Mouse (Mus musculus): ENCODE results near the gene Zfp952. TPM values are rescaled to one million over a fixed set of nuclear protein-coding genes. Genes with fewer than 3 reads are reported as not detected.

The Zfp952 gene
- total RNA-seq, 4 experiments from 2014 or later, result 15.0 to 16.7 (median 15.9) TPM

Other genes starting within 250 kb of the Zfp952 start
- gene Zfp871, start 204.8 kb upstream of the Zfp952 start, total RNA-seq (2022), result 10 to 100 TPM; 65.9 to 94.1 (median 79.6) TPM
- gene Zfp811, start 183.2 kb upstream of the Zfp952 start, total RNA-seq (2022), result 1 to 10 TPM; 3.5 to 6.6 (median 5.3) TPM
- 10 to 100 TPM; 25.7 to 30.9 (median 28.5) TPM for gene Zfp799, start 162.9 kb upstream of the Zfp952 start, total RNA-seq (2022)
- gene Zfp870, start 101.5 kb upstream of the Zfp952 start, total RNA-seq (2022), result 10 to 100 TPM; 10.1 to 13.6 (median 10.4) TPM
- gene Cyp4f14, start 75.8 kb upstream of the Zfp952 start, total RNA-seq (2022), result 1 to 10 TPM; 4.5 to 7.7 (median 6.4) TPM
- gene Cyp4f13, start 45.7 kb upstream of the Zfp952 start, total RNA-seq (2022), result 10 to 100 TPM; 20.5 to 22.6 (median 22.5) TPM
- gene Zfp472, start 27.3 kb upstream of the Zfp952 start, total RNA-seq (2022), result 1 to 10 TPM; 4.8 to 7.0 (median 5.9) TPM
- gene Zfp763, start 40.3 kb downstream of the Zfp952 start, total RNA-seq (2022), result 10 to 100 TPM; 18.8 to 22.3 (median 20.7) TPM
- gene 4921501E09Rik, start 74.9 kb downstream of the Zfp952 start, total RNA-seq (2022), result under 1 TPM in 1 of 4 experiments, not detected in 3; 0.08 TPM
- 10 to 100 TPM; 18.4 to 22.1 (median 19.7) TPM for gene Zfp563, start 96.2 kb downstream of the Zfp952 start, total RNA-seq (2022)
- gene Morc2b, start 146.6 kb downstream of the Zfp952 start, total RNA-seq (2022), result 1 to 10 TPM; 3.7 to 4.3 (median 4.0) TPM
- not detected for gene Olfr55, start 175.3 kb downstream of the Zfp952 start, total RNA-seq (2022)
- gene Olfr239, start 198.2 kb downstream of the Zfp952 start, total RNA-seq (2022), result not detected
- gene Olfr1564, start 228.6 kb downstream of the Zfp952 start, total RNA-seq (2022), result 1 to 10 TPM in 3 of 4 experiments, under 1 TPM in 1; 0.78 to 1.6 (median 1.2) TPM

Measured in left cerebral cortex, adult 8-10 months (tissue).